In genomic region chr13:100071473-100071872, GRCm38 (mm10) we compare ENCODE assay signal across 28 mouse cellular contexts.
"Had no signal": no experiment of that assay in that cellular context is flagged by ENCODE, and none has a peak within 500 bp of the region (broad histone marks: within the 10 kb centered on the region; RNA-seq: fewer than 3 reads in every experiment).

No protein-coding gene starts in this region.

- DNase-seq: gastrocnemius, postnatal 14 days; gastrocnemius, postnatal 36 days; heart, adult 11 months; heart, adult 2 months; heart, postnatal 14 days; heart, postnatal 4 days; kidney, adult 11 months; kidney, adult 2 months; kidney, adult 9 months; kidney, postnatal 14 days; kidney, postnatal 36 days; layer of hippocampus, adult 9-11 months; liver; liver, embryonic 13.5 days had no signal

- H3K4me3 ChIP-seq: heart, adult 2 months; heart, embryonic 13.5 days; heart, embryonic 15.5 days; hindbrain, embryonic 10.5 days; hindbrain, embryonic 12.5 days; kidney, embryonic 15.5 days; left cerebral cortex, adult 2 months; limb, embryonic 10.5 days; limb, embryonic 12.5 days; liver, embryonic 13.5 days had no signal

- H3K27me3 ChIP-seq: heart, embryonic 13.5 days; heart, embryonic 15.5 days; hindbrain, embryonic 12.5 days; kidney, embryonic 15.5 days; limb, embryonic 12.5 days; liver, embryonic 13.5 days had no signal

- H3K4me2 ChIP-seq: heart, embryonic 11.5 days; heart, embryonic 13.5 days; heart, embryonic 15.5 days; hindbrain, embryonic 12.5 days; hindbrain, embryonic 14.5 days; kidney, embryonic 15.5 days; limb, embryonic 12.5 days; liver, embryonic 11.5 days; liver, embryonic 13.5 days had no signal

- H3K4me1 ChIP-seq: heart, embryonic 13.5 days; heart, embryonic 15.5 days; hindbrain, embryonic 10.5 days; hindbrain, embryonic 12.5 days; kidney, embryonic 15.5 days; limb, embryonic 10.5 days; limb, embryonic 12.5 days; liver, embryonic 13.5 days had no signal

- ATAC-seq: hindbrain, embryonic 16.5 days; intestine, embryonic 16.5 days had no signal

- H3K9ac ChIP-seq: heart, embryonic 13.5 days; heart, embryonic 15.5 days; hindbrain, embryonic 12.5 days; hindbrain, embryonic 14.5 days; kidney, embryonic 15.5 days; limb, embryonic 12.5 days; liver, embryonic 13.5 days had no signal

- H3K9me3 ChIP-seq: heart, embryonic 13.5 days; heart, embryonic 15.5 days; hindbrain, embryonic 10.5 days; hindbrain, embryonic 12.5 days; kidney, embryonic 15.5 days; limb, embryonic 10.5 days; limb, embryonic 12.5 days; liver, embryonic 13.5 days had no signal

- H3K27ac ChIP-seq: heart, adult 2 months; heart, embryonic 13.5 days; heart, embryonic 15.5 days; hindbrain, embryonic 10.5 days; hindbrain, embryonic 12.5 days; hindbrain, embryonic 14.5 days; kidney, embryonic 15.5 days; kidney, postnatal 0 days; left cerebral cortex, adult 2 months; limb, embryonic 10.5 days; limb, embryonic 12.5 days; liver, embryonic 13.5 days had no signal
